Mouse (Mus musculus) heart, postnatal 10 days (tissue): ENCODE measurements around the gene Cers6. TPM values are rescaled to one million over a fixed set of nuclear protein-coding genes. Genes with fewer than 3 reads are reported as not detected.

Experiments used
- DNase-seq, 2 experiments: peaks; one replicate each; pipeline ENCODE4 v3.0.0; 2021
- intact Hi-C: fragments of 180-260 bp; cut with DNase I; formaldehyde crosslinking; loops from one replicate; pipeline ENCODE4 v1.15.1; 2025
- total RNA-seq, 2 experiments: library from RNA; stranded (reverse); gene quantifications; 2 replicates each; pipeline ENCODE4 v1.2.3; 2021

Gene Cers6
- total RNA-seq, 2 experiments from 2014 or later, result 15.7 to 20.2 TPM

GRCm38 (mm10) chr2:69134937-69135336, 273.7 kb downstream of the Cers6 start:
- intact Hi-C loops, result loop anchor here (2.0 kb wide), 1 partner anchor 20 kb away; no protein-coding TSS in a partner anchor
- DNase-seq, result no peak

- peak; percentile 39 to 42 for DNase-seq
- intact Hi-C loops, result loop anchor here (2.0 kb wide), 1 partner anchor 21 kb away; no protein-coding TSS in a partner anchor
These were observed 274.7 kb downstream of the Cers6 start, which contains the start of gene Nostrin for GRCm38 (mm10) chr2:69135661-69136576. Nostrin (plus strand) TSS chr2:69135800.

GRCm38 (mm10) chr2:69137406-69138084, 276.3 kb downstream of the Cers6 start:
- DNase-seq, result no peak
- intact Hi-C loops, result no loop called here

GRCm38 (mm10) chr2:69138759-69139158, 277.5 kb downstream of the Cers6 start:
- DNase-seq, result peak in 1 of 2 experiments; percentile 40
- intact Hi-C loops, result no loop called here

GRCm38 (mm10) chr2:69140215-69140614, 279.0 kb downstream of the Cers6 start:
- intact Hi-C loops, result no loop called here
- DNase-seq, result no peak

- no peak for DNase-seq
- intact Hi-C loops, result no loop called here
These were observed 279.6 kb downstream of the Cers6 start for GRCm38 (mm10) chr2:69140816-69141215.

- intact Hi-C loops, result no loop called here
- no peak for DNase-seq
These were observed 287.4 kb downstream of the Cers6 start for GRCm38 (mm10) chr2:69148691-69149090.

GRCm38 (mm10) chr2:69149154-69149553, 287.9 kb downstream of the Cers6 start:
- intact Hi-C loops, result no loop called here
- DNase-seq, result peak; percentile 28 to 29

- intact Hi-C loops, result no loop called here
- DNase-seq, result no peak
These were observed 289.6 kb downstream of the Cers6 start for GRCm38 (mm10) chr2:69150841-69151240.

- intact Hi-C loops, result no loop called here
- no peak for DNase-seq
These were observed 294.6 kb downstream of the Cers6 start for GRCm38 (mm10) chr2:69155861-69156260.

- DNase-seq, result no peak
- intact Hi-C loops, result no loop called here
These were observed 295.0 kb downstream of the Cers6 start for GRCm38 (mm10) chr2:69156283-69156682.

GRCm38 (mm10) chr2:69158907-69159306, 297.7 kb downstream of the Cers6 start:
- DNase-seq, result no peak
- intact Hi-C loops, result no loop called here

Other genes starting within 250 kb of the Cers6 start
- not detected for gene 4932414N04Rik, start 205.0 kb upstream of the Cers6 start, total RNA-seq